Mouse (Mus musculus) layer of hippocampus, postnatal 36 days (tissue): ENCODE measurements at regions not wholly inside any gene's neighbourhood (a gene's known extent, or its start where the extent isn't known, plus 50 kb on each side); places are given as distances from the start of the nearest gene placed in this dataset.
A peak's percentile ranks its signal among the peaks of the same experiment; 100 is the strongest.

ENCODE experiments used
- DNase-seq, 2 experiments: peaks; one replicate each; pipeline ENCODE4 v3.0.0; 2022

GRCm38 (mm10) chr10:102943156-102943555, 86.9 kb downstream of the Alx1 start:
- DNase-seq, result no peak

DNA sequence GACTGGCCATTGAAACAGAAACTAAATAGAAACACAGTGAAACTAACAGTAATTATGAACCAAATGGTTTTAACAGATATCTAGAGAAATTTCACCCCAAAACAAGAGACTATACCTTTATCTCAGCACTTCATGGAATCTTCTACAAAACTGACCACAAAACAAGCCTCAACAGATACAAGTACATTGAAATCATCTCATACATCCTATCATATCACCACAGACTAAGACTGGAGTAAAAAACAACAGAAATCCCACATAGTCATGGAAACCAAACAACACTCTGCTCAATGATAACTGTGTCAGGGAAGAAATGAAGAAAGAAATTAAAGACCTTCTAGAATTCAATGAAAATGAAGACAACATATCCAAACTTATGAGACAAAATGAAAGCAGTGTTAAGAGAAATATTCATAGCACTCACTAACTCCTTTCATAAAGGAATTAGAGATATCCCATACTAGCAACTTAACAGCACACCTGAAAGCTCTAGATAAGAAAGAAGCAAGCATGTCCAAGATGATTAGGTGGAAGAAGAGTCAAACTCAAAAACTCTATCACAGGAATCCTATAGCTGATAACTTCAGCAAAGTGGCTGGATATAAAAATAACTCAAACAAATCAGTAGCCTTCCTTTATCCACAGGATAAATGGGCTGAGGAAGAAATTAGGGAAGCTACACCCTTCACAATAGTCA, 89.0 kb downstream of the Alx1 start:
- no peak for DNase-seq

DNA sequence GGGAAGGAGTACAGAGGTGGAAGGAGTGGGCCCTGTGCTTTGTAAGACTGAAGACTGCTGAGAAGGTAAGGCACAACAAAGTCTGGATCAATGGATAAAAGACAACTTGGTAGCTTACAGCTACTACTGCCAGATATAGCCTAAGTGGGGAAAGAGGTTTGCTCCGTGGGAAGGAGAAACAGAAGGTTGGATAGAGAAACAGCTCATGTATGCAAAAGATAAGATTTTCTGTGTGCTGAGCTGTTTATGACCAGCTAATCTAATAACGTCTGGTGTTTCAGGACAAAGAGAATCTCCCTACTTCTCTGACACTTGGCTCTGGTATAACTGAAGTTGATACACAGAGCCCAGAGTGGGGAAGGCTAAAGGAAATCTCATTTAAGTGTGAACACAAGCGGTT, 98.6 kb downstream of the Alx1 start:
- DNase-seq, result no peak

GRCm38 (mm10) chr10:102928651-102929050, 101.4 kb downstream of the Alx1 start:
- no peak for DNase-seq

DNA sequence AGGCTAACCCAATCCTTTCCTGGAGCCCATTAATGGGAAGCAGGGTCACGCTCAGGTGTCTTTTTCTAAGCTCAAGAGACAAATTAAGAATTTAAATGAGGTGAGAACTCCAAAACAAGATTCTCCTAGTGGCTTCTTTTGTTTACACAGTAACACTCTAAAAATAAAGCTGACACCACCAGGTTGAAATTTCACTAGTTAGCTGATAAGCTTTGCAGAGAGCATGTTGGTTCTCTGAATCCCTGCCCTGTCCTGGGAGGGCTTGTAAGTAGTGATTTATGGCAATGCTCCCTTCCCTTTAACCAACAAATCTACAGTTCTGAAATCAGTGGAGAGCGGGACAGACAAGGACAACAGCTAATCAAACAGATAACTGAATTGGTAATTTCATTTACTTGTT, 132.6 kb downstream of the Alx1 start:
- no peak for DNase-seq

- no peak for DNase-seq
Observed at GRCm38 (mm10) chr10:102895952-102896351, 134.1 kb downstream of the Alx1 start.

DNA sequence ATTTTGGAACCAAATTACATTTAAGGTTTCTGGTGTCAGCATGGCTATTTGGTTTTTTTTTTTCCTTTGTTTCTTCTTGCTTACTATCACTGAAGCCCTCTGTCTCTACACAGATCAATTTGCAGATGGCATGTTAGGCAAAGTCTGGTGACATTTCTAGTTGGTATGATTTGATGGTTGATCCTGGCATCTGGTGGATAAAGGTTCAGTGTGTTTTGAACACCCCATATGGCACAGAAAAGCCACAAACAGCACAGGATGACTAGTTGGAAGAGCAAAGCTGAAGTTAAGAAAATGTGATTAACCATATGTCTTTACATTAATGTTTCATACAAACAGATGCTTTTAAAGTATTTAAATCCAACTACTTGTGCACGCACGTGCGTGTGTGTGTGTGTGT, 137.6 kb downstream of the Alx1 start:
- DNase-seq, result no peak

DNA sequence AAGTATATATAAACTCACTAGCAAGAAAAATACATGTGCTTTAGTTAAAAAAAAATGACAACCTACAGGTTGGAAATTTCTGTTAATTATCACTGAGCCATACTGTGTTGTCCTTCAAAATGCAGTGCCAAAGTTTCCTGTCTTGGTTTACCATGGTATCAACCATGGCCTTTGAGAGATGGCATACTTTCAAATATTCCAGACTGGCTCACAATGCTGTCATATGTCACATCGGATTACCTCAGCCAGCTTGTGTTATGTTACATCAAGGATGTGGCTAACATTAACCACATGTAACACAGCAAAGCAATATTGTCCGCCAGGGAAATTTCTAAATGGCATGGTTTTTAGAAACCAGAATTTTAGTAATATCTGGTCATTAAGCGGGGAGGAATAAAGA, 140.3 kb downstream of the Alx1 start:
- no peak for DNase-seq

GRCm38 (mm10) chr10:102881824-102882438, 148.1 kb downstream of the Alx1 start:
- DNase-seq, result no peak

GRCm38 (mm10) chr10:102878010-102878409, 152.0 kb downstream of the Alx1 start:
- DNase-seq, result peak; percentile 14 to 30

DNA sequence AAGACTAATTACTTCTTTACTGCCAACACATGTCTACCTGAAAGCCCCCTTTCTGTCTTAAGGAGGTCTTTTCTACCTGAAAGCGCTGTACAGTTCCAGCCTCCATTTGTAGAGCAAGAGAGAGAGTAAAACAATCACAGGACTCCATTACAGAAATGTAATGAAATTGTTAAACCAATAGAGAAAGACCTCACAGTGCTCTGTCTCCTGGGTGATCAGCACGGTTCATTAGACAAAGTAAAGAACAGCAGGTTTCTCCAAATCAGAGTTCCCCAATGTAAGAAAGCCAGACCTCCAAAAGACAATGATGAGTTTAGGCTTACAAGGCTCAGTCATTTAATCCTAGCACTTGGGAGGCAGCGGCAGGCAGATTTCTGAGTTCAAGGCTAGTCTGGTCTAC, 153.1 kb downstream of the Alx1 start:
- DNase-seq, result no peak

GRCm38 (mm10) chr10:102866920-102867319, 163.1 kb downstream of the Alx1 start:
- no peak for DNase-seq

DNA sequence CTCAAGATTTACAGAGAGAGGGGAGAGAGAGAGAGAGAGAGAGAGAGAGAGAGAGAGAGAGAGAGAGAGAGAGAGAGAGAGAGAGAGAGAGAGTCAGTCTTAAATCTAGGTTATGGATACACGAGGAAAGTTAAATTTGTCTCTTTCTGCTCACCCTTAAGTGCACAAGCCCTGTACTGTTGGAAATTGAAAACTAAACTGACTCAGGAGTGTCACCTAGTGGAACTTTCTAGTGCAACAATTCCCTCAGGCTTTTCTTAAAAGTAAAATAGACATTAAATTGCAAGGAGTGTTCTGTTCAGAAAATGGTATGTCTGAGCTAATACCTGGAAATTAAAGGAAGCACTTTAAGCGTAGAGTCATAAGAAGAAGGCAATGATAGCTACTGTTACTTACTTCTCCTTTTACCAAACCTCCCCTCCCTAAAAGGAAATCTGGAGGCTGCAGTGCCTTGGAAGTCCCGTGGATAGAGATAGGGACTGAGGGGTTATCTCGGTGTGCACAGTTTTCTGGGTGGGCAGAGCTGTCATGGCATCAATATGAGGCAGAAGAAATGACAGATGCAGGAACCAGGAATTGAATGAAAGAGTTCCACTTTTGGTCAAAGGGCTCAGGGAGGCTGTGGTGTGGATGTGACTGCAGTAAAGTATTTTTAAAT, 193.3 kb downstream of the Alx1 start:
- DNase-seq, result no peak

GRCm38 (mm10) chr10:102835814-102836213, 194.2 kb downstream of the Alx1 start:
- DNase-seq, result no peak

- DNase-seq, result no peak
Observed at GRCm38 (mm10) chr10:102829606-102830005, 200.4 kb downstream of the Alx1 start.

DNA sequence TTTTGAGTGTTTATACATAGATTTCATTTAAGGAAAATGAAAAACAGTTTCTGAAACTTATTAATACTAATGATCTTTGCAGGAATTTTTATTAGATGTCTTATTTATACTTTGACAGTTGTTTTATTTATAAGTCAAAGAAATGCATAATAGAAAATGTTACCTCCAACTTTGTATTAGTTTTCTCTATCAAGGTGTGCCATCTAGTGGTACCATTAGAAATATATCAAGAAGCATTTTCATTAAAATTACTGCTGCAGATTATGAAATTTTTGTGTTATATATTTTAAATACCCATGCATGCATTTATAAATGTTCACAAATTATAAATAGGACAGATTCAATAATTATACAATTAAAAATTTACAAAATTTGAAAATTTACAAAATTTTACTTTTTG, 206.6 kb downstream of the Alx1 start:
- DNase-seq, result no peak

DNA sequence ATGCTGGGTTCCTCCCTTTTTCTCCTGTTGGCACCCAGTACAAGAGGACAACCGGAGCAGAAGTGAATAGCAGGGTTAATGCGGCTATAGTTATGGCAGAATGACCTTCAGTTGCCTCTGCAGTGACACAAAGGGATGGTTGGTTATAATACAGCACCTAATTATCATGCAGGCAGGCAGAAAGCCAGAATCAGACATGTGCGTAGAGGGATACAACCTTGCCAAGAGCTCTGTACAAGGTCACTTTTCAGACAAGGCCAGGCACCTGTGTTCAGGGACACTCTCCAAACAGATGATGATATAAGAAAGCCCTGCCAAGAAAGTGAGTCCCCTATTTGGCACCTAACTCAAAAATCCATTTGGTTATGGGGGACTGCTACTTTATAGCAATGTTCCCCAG, 228.6 kb downstream of the Alx1 start:
- DNase-seq, result no peak

DNA sequence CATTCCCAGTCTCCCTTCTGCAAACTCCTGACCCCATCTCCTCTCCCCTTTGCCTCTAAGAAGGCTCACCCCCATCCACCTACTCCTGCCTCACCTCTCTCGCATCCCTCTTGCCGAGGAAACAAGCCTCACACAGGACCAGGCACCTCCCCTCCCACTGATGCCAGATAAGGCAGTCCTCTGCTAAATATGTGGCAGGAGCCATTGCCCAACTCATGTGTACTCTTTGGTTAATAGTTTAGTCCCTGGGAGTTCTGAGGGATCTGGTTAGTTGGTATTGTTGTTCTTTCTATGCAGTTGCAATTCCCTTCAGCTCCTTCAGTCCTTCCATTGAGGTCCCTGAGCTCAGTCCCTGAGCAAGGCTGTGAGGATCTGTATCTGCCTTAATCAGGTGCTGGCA, 250.8 kb downstream of the Alx1 start:
- no peak for DNase-seq

DNA sequence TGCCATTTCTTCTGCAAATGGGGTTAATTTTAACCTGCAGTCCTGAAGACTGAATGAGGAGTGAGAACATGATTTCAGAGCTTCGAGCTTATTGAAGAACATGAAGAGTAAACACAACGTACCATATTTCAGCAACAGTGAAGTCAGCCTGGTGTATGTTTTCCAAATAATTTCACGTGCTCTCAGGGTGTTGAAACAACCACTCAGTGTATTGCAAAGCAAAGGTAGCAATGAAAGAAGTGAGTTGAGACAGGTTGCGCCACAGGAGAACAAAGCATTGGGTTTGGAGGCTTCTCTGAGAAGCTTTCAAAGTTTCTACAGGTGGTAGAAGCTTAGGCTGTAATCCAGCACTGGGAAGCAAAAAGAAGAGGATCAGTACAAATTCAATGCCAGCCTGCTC, 251.7 kb downstream of the Rassf9 start:
- no peak for DNase-seq

DNA sequence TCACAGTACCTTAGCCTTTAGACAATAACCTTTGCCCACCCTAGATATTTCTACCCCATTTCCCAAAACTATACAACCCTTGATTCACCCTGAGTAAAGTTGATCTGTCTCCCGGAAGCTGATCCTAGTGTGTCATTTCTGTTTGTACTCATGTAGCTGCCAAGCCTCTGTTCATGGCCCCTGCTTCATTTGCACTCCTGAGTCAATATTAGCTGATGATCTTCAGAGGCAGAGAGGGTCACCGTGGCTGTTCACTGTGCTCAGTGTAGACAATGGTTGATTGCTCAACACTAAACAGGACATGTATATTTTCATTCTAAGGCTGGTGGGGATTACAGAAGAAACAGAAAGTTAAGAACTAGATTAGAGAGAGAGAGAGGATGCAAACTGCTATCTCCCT, 250.4 kb downstream of the Rassf9 start:
- no peak for DNase-seq

DNA sequence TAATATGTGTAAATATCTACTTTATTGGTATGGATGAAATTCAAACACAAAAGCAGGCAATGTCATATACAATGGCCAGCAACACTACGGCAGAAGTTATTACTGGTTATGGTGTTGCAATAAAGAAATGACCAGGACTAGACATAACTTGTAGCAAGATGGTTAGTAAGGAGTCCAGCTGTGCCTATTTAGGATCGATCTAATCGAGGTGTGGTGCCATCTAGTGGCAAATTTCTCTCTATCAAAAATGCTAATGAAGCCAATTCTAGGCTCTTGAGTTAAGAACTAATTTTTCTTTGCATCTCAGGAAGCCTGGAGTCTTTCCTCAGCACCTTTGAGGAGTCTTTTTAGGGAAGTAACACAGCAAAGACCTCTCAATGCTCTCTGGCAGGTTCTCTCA, 223.2 kb downstream of the Rassf9 start:
- peak in 1 of 2 experiments; percentile 10 for DNase-seq

GRCm38 (mm10) chr10:102732420-102732819, 220.4 kb downstream of the Rassf9 start:
- no peak for DNase-seq

DNA sequence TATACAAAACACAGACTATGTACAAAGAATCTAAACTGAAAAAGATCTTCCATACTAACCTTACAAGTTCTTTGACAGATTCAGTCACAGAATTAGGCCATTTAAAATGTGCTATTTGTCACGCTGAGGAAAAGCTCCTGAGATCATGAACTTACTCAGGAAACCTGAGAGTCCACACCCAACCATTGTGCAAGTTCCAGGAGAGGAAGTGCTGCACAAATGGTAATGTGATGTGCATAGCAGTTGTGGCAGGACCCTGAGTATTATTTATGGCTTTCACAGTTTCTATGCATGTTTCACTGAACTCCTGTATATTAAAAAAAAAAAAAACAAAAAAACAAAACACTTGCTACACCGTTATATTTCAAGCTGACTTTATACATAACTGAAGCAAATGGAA, 200.2 kb downstream of the Rassf9 start:
- no peak for DNase-seq

DNA sequence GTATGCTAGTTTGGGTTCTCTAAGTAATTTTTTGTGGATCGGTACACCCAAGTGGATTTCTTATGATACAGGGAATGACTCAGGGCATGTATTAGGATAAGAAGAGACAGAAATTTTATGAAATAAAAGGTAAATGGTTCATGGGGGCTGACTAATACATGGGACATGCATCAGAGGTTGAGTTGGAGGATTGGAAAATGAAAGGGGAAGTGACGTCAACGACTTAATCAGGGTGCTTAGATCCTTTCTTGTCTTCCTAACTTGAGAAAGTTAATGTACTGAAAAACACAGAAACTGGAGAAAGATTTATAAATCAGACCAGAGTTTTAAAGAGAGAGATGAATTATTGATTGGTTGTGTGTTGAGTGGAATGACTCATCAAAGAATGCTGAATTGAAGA, 193.8 kb downstream of the Rassf9 start:
- no peak for DNase-seq
